Mouse (Mus musculus) embryo, embryonic 11 days (tissue): ENCODE results near the gene Gpsm1.

Experiments
- DNase-seq: peaks from one replicate; pipeline ENCODE4 v3.0.0-alpha.2; 2015

The Gpsm1 gene

GRCm38 (mm10) chr2:26342044-26342443 is 26.7 kb downstream of the Gpsm1 start:
- no peak for DNase-seq

GRCm38 (mm10) chr2:26342609-26343490 is 27.5 kb downstream of the Gpsm1 start:
- DNase-seq: no peak

GRCm38 (mm10) chr2:26348241-26348640 is 32.9 kb downstream of the Gpsm1 start:
- DNase-seq: peak; percentile 23

DNA sequence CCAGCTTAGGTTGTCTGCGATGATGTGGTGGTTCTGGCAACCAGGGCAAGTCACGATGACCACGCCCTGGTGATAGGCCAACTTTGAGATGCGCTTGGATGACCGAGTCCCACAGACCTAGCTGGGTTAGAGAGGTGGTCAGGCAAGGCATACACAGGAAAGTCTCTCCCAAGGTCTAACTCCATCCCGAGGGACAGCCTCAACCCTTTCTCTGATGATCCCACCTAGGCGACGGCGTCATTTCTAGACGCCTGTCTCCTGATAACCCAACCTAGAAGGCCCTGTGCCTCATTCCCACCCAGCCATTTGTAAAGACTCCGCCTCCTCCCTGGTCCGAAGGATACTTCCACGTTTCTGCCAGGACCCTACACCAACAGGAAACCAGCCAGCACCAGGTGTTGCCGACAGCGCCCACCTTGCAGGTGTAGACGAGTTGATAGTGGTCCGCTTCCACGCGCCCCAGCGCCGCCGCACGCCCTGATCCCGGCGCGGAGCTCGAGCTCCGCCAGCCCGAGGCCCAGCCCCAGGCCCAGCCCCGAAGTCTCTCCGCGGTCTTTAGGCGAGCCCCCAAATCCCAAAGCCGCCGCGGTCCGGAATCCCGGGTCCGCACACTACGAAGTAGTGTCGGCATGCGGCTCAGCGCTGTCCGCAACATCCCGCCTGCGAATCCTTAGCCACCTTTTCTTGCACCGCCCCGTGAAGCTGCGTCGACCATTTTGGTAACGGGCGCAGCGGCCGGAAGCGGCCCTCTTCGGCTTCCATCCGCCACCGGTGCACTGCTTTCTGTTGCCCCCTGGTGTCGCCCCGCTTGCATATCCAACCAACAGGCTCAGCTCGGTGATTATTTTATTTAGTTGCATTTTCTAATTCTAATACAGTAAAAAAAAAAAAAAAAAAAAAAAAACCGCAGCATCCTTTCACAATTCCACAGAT is 36.3 kb downstream of the Gpsm1 start, which contains the start of gene Dnlz:
Gene Dnlz (minus strand): TSS at position 753 of the 933 bp plus-strand sequence.
- peak; percentile 95 for DNase-seq

DNA sequence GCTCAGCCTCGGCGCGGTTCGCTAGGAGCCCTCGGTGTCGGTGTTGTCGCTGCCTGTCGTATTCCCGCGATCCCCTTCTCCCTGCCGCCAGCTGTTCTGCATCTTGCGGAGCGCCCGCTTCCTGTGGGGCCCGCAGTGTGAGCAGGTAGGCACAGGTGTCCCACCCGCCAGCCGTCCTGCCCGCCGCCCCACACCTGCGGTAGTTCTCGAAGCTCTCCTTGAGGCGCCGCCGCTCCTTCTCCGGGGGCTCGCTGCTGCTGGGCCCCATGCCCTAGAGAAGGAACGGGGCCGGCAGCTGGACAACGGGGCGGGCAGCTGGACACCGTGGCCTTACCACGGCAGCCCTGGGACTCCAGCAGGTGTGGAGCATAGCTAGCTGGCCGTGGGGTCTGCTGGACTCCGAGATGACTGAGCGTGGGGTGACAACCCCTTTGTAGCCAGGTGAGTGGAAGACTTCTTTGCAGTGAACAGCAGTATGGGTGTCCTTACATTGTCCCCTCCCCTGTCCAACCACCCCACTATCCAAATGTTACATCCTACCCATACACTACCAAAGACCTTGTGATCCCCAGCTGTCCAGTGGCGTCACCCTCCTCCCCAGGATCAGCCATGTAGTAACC is 37.1 kb downstream of the Gpsm1 start:
- no peak for DNase-seq

DNA sequence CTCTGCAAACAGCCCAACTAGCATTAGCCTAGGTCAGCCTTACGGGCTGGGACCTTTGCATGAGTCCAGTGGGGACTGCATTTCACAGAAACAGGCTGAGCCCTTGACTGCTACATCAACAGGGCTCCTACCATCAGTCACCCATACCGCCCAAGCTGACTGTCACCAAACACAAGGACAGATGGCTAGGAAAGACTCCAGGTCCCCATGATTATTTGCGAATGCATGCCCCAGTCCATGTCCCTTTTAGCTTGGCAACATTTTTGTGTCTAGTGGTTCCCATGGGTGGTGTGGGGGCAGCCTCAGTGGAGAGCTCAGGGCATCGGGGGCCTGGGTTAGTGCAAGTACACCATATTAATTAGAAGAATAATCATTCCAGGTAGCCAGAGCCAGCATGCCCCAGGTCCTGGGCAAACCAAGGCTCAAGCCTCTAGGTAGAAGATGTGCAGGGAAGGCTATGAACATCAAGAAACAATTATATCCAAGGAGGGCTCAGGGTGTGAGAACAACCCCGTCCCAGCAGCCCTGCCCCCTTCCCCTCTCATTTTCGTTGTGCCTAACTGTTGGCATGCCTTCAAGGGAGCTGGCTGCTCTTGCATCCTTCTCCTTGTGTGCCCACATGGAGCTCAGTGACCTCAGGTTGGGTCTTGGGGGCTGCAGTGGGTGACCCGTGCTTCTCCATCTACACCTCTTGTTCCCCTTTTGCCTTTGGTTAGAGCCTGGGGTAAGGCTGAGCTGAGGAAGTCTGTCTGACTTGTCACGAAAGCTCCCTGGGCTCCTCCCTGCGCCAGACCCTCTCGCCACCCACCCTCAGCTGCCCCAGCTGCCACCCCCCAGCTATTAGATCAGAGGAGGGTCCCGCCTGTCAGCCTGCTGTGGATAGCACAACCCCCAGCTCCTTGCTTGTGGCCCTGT is 38.0 kb downstream of the Gpsm1 start:
- DNase-seq: no peak

DNA sequence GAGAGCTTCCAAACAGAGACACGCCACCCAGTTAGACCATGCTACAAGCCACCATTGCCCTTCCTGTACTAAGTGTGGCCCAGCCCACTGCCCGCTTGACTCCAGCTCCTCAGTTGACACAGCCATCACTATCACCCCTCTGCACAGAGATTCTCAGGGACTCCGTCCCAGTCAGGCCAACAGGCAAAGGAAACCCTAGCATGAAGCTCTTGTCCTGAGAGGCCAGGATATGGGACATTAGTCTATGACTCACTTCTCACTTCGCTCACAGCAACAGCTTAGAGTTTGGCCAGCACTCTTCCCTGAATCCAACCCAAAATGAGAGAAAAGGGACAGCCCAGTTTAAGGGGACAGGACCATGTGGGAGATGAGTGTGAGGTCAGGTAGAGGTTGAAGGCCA is 39.1 kb downstream of the Gpsm1 start:
- DNase-seq: no peak

DNA sequence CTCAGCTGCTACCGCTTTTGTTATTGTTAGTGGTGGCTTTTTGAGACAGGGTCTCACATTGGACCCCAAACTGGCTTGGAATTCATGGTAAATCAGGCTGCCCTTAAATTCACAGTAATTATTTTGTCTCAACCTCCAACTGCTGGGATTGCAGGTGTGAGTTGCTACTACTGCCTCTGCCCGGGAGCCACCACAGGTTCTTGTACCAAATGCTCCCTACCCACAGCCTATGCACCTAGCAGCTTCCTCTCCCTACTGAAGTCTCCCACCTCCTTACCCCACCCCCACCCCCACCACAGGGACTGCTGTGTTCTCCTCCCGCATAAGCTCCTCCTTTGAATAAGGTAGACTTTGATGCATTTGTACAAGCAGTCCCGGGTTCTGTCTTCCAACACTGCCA is 40.9 kb downstream of the Gpsm1 start:
- DNase-seq: no peak

DNA sequence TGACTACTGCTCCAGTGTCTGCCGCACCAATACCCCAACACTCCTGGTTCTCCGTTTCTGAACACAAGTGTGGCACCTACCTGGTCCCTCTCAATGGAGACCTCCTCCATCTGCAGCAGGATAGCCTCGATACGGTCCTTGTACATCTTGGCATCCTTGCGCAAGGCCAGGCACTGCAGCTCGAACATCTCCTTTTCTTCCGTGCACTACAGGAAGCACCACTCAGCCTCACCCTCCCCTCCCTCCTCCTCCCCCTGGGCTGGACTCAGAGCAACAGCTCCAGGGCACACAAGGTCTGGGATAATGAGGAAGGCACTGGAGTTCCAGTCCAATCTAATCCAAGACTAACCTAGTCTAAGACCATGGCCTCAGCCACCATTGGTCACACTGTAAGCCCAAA is 41.4 kb downstream of the Gpsm1 start:
- no peak for DNase-seq

GRCm38 (mm10) chr2:26357484-26357883 is 42.2 kb downstream of the Gpsm1 start:
- DNase-seq: no peak

- DNase-seq: no peak
Observed at GRCm38 (mm10) chr2:26358667-26359320, 43.5 kb downstream of the Gpsm1 start.

DNA sequence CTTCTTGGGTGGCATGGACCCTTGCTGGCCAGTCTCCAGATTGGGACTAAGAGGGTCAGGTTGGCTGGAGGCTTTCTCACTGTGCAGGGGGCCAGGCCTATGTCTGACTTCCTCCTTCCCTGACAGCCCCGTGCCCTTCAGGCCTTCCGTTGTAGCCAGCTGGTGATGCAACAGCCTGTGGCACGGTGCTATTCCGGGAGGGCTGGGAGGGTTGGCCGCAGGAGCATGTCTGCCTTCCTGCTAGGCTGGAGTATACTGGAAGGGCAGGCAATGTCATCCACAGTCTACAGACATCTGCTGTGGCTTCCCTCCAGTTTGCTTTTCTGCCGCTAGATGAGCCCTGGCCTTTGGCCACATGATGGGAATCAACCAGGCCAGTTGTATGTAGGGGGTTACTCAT is 44.7 kb downstream of the Gpsm1 start:
- no peak for DNase-seq

DNA sequence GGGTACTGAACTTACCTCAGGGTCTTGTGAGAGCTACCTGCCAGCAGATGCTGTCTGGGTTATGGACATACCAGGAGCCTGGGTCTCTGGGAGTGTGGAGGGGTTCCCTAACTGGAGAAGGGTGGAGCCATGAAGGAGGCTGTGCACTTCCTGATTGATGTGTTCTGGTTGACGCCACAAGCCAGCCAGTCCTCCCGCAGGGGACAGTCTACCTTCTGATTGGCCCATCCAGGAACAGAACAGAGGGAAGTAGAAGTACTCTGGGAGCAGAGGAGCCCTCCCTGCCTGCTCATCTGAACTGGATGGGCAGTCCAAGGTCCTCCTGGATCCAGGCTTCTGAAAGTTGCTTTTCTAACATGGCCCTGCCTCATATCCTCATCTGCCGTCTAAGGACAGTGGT is 45.5 kb downstream of the Gpsm1 start, which contains the start of gene Card9:
Gene Card9 (minus strand): TSS at position 147 of the 400 bp plus-strand sequence.
- DNase-seq: no peak

DNA sequence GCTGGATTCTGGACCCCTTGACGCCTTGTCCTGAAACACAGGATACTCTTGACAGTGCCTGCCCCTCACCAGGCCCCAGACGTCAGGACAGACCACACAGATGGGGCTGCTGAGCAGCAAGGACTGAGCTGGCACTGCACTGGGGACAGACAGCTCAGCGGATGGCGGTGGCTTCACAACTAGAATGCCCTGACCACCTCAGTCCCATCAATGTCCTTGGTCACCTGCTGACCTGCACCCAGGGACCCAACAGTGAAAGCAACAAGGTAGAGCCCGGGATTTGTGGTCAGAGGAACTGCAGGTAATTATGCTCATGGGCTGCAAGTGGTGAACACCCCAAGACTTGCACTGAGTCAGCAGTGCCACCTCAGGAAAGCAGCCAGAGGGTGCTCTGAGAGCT is 47.7 kb downstream of the Gpsm1 start:
- no peak for DNase-seq

- no peak for DNase-seq
Observed at GRCm38 (mm10) chr2:26363481-26363880, 48.2 kb downstream of the Gpsm1 start.

DNA sequence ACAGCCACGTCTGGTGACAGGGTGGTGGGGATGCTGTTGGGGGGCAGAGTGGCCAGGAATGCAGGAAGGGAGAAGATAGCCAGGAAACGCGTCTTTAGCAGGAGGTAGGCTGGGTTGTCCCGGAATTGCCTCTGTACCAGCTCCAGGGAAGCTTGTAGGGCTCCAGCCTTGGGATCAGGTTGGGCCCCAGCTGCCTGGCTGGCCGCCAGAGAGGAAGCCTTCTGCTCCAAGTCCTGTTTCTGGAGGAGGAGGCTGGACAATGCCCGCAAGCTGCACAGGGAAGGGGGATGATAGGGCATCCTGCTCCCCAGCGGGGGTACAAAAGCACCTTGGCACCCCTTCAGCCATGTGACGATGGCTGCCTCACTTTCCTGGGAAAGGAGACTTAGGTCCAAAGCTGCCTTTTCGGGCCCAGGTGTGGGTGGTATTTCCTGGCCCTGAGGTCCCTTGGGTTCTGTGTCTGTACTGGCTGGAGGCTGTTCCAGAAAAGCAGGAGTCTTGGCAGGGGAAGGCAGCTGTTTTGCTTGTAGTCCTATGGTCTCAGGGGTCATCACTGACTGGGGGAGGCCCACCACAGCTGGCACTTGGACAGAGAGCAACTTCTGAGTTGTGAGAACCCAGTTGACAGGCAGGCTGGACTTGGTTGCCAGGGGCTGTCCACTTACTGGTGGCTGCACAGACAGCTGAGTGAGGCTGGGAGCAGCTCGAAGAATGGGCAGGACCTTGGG is 49.6 kb downstream of the Gpsm1 start:
- no peak for DNase-seq

- no peak for DNase-seq
Observed at GRCm38 (mm10) chr2:26367911-26368310, 52.6 kb downstream of the Gpsm1 start.

DNA sequence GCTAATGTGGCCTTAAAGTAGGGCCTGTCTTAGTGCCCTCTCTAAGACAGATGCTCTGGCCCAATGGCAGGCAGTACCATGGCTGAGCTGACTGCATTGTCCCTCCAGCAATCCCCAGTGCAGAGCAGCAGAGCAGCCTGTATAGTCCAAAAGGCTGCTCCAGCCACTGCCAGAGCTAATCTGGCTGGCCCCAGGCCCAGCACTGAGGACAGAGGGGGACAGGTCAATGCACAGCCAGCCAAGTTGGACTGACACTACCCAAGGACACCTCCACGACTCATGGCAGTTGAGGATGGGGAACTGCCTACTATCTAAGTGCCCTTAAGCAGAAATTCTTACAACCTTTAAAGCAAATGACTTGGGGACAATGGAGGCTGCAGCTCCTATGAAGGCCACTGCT is 53.3 kb downstream of the Gpsm1 start:
- DNase-seq: no peak

- DNase-seq: no peak
Observed at GRCm38 (mm10) chr2:26372396-26372795, 57.1 kb downstream of the Gpsm1 start.

- peak; percentile 93 for DNase-seq
Observed at GRCm38 (mm10) chr2:26380131-26380771, 64.9 kb downstream of the Gpsm1 start, which contains the start of gene Snapc4. Gene Snapc4, minus strand, starts transcription at chr2:26380653.
